Mouse (Mus musculus): Measurements from ENCODE around the gene Apoa1.

The Apoa1 gene

GRCm38 (mm10) chr9:46257546-46257945 is 29.2 kb downstream of the Apoa1 start:
- DNase-seq (ENCODE audit: low read depth), result peak; percentile 88

DNA sequence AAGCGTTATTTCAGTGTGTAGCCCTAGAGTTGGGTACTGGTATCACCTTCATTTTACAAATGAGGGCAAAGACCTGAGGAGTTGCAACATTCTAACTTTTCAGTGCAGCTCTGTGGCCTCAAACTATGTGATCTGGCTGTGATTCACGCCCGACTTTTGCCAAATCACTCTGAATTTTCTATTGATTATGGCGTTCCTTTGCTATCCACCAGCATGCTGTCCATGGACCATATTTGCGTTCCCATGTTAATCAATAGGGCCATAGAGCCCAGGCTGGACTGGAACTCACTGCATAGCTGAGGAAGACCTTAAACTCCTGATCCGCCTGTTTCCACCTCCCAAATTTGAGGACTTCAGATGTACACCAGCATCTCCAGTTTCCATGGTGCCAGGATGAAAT is 30.7 kb downstream of the Apoa1 start:
- DNase-seq (ENCODE audit: low read depth), result no peak

DNA sequence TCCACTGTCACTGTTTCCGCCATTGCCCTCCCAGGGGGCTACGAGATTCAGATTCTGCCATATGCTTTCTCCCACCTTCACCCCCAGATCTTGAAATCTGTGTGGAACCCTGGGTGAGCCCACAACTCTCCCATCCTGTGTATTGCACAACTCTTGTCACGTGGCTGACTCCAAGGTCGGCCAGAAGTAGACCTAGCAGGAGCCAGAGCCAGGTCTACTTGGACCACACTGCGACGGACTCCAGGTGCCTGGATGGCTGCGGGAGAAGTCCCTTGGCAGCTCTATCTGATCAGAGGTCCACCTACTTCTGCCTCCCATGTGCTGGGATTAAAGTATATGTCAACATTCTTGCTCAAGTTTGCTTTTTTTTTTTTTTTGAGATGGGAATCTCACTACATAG is 32.8 kb downstream of the Apoa1 start:
- peak; percentile 46 for DNase-seq (ENCODE audit: low read depth)

DNA sequence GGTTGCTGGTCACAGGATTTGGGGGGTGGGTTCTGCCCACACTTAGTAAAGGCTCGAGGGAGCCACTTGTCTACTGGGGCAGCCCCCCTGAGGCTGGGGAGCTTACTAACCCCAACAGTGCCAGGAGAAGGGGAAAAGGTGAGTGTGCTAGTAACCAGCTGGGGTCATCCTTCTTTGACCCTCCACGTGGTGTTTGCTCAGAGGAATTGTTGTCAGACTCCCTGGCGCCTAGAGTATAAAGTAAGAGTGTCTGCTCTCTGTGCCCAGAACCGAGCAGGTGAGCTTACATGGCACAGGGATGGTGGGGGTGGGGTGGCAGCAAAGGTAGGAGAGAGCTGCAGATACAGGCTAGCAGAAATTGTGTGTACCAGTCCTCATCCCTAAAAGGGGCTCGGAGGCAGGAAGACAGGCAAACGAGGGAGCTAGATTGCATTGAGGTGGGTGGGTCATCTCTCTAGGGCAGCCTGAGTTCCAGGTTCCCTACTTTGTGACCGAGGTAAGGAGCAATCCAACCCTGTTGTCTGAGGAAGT is 40.0 kb downstream of the Apoa1 start, which contains the start of gene Apoa5:
TSS of gene Apoa5 (plus strand) at position 291 of the 531 bp plus-strand sequence.
- no peak for DNase-seq (ENCODE audit: low read depth)

GRCm38 (mm10) chr9:46269125-46269524 is 40.7 kb downstream of the Apoa1 start:
- DNase-seq (ENCODE audit: low read depth), result no peak

DNA sequence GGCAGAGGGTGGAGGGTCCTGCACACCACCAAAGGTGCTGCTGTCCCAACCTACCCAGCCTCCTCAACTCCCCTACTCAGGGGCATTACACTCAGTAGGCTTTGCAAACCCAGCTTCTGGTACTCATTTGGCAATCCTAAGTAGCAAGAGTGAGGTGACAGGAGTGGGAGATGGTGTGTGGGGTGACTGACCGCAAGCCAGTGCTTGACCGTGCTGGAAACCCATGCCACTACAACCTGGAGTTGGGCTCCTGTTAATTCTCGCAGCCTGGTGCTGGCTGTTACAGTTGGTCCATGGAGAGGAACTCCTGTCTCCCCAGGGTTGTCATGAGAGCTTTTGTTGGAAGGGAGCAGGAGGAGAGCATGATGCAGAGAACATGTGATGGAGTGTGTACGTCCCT is 42.4 kb downstream of the Apoa1 start:
- no peak for DNase-seq (ENCODE audit: low read depth)

DNA sequence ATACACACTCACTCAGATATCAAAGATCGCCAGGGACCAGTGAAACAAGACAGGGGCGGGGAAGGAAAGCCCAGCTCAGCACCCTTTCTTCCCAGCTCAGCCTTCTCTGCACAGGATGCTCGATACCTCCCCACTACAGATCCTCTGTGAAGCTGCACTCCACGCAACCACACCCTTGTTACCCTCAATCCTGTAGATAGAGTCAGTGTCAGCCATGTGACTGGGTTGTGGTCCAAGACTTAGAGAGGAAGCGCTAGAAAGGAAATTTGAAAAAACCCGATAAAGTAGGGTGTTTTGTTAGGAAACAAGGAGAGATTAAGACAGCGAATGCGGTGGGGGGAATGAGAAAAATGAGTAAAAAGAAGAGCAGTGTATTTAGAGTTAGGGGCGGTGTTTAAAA is 43.7 kb downstream of the Apoa1 start:
- peak; percentile 66 for DNase-seq (ENCODE audit: low read depth)

DNA sequence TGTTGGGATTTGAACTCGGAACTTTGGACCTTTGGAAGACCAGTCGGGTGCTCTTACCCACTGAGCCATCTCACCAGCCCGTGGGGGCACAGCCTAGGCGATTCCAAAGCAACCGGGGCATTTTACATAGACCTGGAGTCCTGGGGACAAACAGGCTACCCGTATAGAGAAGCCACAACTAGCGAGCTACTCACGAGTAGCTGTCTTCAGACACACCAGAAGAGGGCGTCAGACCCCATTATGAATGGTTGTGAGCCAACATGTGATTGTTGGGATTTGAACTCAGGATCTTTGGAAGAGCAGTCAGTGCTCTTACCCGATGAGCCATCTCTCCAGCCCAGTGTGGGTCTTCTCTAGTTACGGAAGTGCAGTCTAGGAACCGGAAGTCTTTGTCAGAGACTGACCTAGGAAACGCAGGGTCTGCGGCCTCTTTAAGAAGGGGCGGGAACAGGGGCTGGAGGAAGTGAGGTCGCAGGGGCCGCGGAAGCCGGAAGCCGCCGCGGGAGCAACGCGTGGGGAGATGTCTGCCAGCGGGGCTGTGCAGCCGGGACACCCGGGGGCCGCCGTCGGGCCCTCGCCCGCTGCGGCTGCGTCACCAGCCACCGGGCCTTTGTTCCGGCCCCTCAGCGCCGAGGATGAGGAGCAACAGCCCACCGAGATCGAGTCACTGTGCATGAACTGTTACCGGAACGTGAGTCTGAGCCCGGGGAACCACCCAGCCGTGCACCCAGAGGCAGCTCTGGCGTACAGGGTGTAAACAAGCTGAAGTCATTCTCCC is 44.5 kb downstream of the Apoa1 start, which contains the start of gene Zpr1:
TSS of gene Zpr1 (plus strand) at position 388 of the 778 bp plus-strand sequence.
- DNase-seq (ENCODE audit: low read depth), result peak; percentile 99

GRCm38 (mm10) chr9:46274494-46274893 is 46.1 kb downstream of the Apoa1 start:
- peak; percentile 93 for DNase-seq (ENCODE audit: low read depth)

Data from 416B (cell line).